Mouse (Mus musculus): ENCODE measurements around the gene Tldc1. TPM values are rescaled to one million over a fixed set of nuclear protein-coding genes. Genes with fewer than 3 reads are reported as not detected.

The Tldc1 gene
- polyA plus RNA-seq, 2 experiments: 1.3 to 2.7 TPM

- peak; percentile 31 for ATAC-seq (ENCODE audit: insufficient read depth)
- H3K4me3 ChIP-seq (ENCODE audit: insufficient read depth in 1 of 2, low read depth in 2 of 2, low read length in 2 of 2): peak overlapping the region; percentile 64 to 73
- no peaks in the 10 kb centered on the region for H3K9me3 ChIP-seq (ENCODE audit: control insufficient read depth, low read length)
- H3K36me3 ChIP-seq (replicated peaks; ENCODE audit: control insufficient read depth, insufficient read depth, low read depth): no peaks in the 10 kb centered on the region
- TF ChIP-seq CTCF (IDR thresholded peaks at IDR 0.05; ENCODE audit: low read depth) (no peak), EP300 (IDR thresholded peaks at IDR 0.05; ENCODE audit: low read depth) (no peak)
- no peak for DNase-seq (ENCODE audit: low read depth in 3 of 3, low spot score in 3 of 3)
- H3K4me1 ChIP-seq (replicated peaks; ENCODE audit: control insufficient read depth in 2 of 2, insufficient read depth in 2 of 2, low read length in 1 of 2): peaks cover 0 to 9% of the 10 kb centered on the region in 2 experiments; a peak in 3 of 4 replicates
- H3K27me3 ChIP-seq (ENCODE audit: control insufficient read depth, insufficient read depth, low read length): no peaks in the 10 kb centered on the region
- H3K4me2 ChIP-seq (ENCODE audit: low read depth): peak overlapping the region; percentile 81
- H3K27ac ChIP-seq: no peak overlapping the region
- WGBS (ENCODE audit: insufficient replicate concordance): 31% methylated on average over 7 of the region's 7 CpGs
- peak overlapping the region; percentile 76 for H3K9ac ChIP-seq (replicated peaks)
These were observed 451 bp downstream of the Tldc1 start for GRCm38 (mm10) chr8:119777765-119778164.

GRCm38 (mm10) chr8:119776668-119777245 is 1.5 kb downstream of the Tldc1 start:
- Histone ChIP-seq H3K27me3 (ENCODE audit: control insufficient read depth, insufficient read depth, low read length) (no peaks in the 10 kb centered on the region), H3K4me3 (ENCODE audit: insufficient read depth in 1 of 2, low read depth in 2 of 2, low read length in 2 of 2) (no peak overlapping the region), H3K4me1 (replicated peaks; ENCODE audit: control insufficient read depth in 2 of 2, insufficient read depth in 2 of 2, low read length in 1 of 2) (peaks cover 0 to 9% of the 10 kb centered on the region in 2 experiments; a peak in 3 of 4 replicates), H3K27ac (no peak overlapping the region), H3K4me2 (ENCODE audit: low read depth) (no peak overlapping the region), H3K9me3 (ENCODE audit: control insufficient read depth, low read length) (no peaks in the 10 kb centered on the region), H3K9ac (replicated peaks) (no peak overlapping the region), H3K36me3 (replicated peaks; ENCODE audit: control insufficient read depth, insufficient read depth, low read depth) (no peaks in the 10 kb centered on the region)
- 67% methylated on average over 7 of the region's 7 CpGs for WGBS (ENCODE audit: insufficient replicate concordance)
- no peak for TF ChIP-seq CTCF (IDR thresholded peaks at IDR 0.05; ENCODE audit: low read depth)
- DNase-seq (ENCODE audit: low read depth in 3 of 3, low spot score in 3 of 3): no peak
- ATAC-seq (ENCODE audit: insufficient read depth): no peak

- ATAC-seq (ENCODE audit: insufficient read depth): peak; percentile 69
- Histone ChIP-seq H3K27ac (no peak overlapping the region), H3K27me3 (ENCODE audit: control insufficient read depth, insufficient read depth, low read length) (no peaks in the 10 kb centered on the region), H3K9ac (replicated peaks) (no peak overlapping the region), H3K9me3 (ENCODE audit: control insufficient read depth, low read length) (no peaks in the 10 kb centered on the region), H3K36me3 (replicated peaks; ENCODE audit: control insufficient read depth, insufficient read depth, low read depth) (no peaks in the 10 kb centered on the region), H3K4me1 (replicated peaks; ENCODE audit: control insufficient read depth in 2 of 2, insufficient read depth in 2 of 2, low read length in 1 of 2) (no peaks in the 10 kb centered on the region; a peak in 1 of 4 replicates), H3K4me2 (ENCODE audit: low read depth) (peak overlapping the region; percentile 35), H3K4me3 (ENCODE audit: insufficient read depth in 1 of 2, low read depth in 2 of 2, low read length in 2 of 2) (no peak overlapping the region)
- WGBS (ENCODE audit: insufficient replicate concordance): 39% methylated on average over 22 of the region's 22 CpGs
- DNase-seq (ENCODE audit: low read depth in 3 of 3, low spot score in 3 of 3): no peak
- TF ChIP-seq CTCF (IDR thresholded peaks at IDR 0.05; ENCODE audit: low read depth) (no peak), EP300 (IDR thresholded peaks at IDR 0.05; ENCODE audit: low read depth) (no peak)
These were observed 12.3 kb downstream of the Tldc1 start for GRCm38 (mm10) chr8:119765761-119766444.

- Histone ChIP-seq H3K4me1 (replicated peaks; ENCODE audit: control insufficient read depth in 2 of 2, insufficient read depth in 2 of 2, low read length in 1 of 2) (no peaks in the 10 kb centered on the region; a peak in 1 of 4 replicates), H3K27ac (no peak overlapping the region), H3K27me3 (ENCODE audit: control insufficient read depth, insufficient read depth, low read length) (no peaks in the 10 kb centered on the region), H3K9me3 (ENCODE audit: control insufficient read depth, low read length) (no peaks in the 10 kb centered on the region), H3K9ac (replicated peaks) (no peak overlapping the region), H3K4me3 (ENCODE audit: insufficient read depth in 1 of 2, low read depth in 2 of 2, low read length in 2 of 2) (no peak overlapping the region), H3K4me2 (ENCODE audit: low read depth) (no peak overlapping the region; the same call in 1 of the 2 replicates), H3K36me3 (replicated peaks; ENCODE audit: control insufficient read depth, insufficient read depth, low read depth) (no peaks in the 10 kb centered on the region)
- ATAC-seq (ENCODE audit: insufficient read depth): peak; percentile 20; the same call in 1 of the 2 replicates
- WGBS (ENCODE audit: insufficient replicate concordance): 72% methylated on average over 10 of the region's 10 CpGs
- no peak for TF ChIP-seq CTCF (IDR thresholded peaks at IDR 0.05; ENCODE audit: low read depth)
- TF ChIP-seq EP300 (IDR thresholded peaks at IDR 0.05; ENCODE audit: low read depth): no peak
- DNase-seq (ENCODE audit: low read depth in 3 of 3, low spot score in 3 of 3): no peak
These were observed 12.9 kb downstream of the Tldc1 start for GRCm38 (mm10) chr8:119765311-119765710.

Measured in liver, embryonic 14.5 days (tissue).